Mouse (Mus musculus) spleen, adult 2 months (tissue): ENCODE results near the gene Mpig6b. TPM values are rescaled to one million over a fixed set of nuclear protein-coding genes. Genes with fewer than 3 reads are reported as not detected.

ENCODE experiments used
- DNase-seq, 2 experiments: peaks; one replicate each; pipeline versions ENCODE4 v3.0.0 to v3.0.0-alpha.2; 2012 to 2021; ENCODE audit warnings: low spot score in 2 of 2, low read depth in 1 of 2
- H3K27ac ChIP-seq: fragments of 200-500 bp; 2 replicates; pipeline ENCODE4 v1.5.1; 2012; ENCODE audit warnings: low read length, inconsistent platforms; ENCODE audit not compliant: insufficient read depth
- H3K27me3 ChIP-seq: fragments of 200-500 bp; 2 replicates; pipeline ENCODE4 v1.6.1; 2012; ENCODE audit warnings: mild to moderate bottlenecking, moderate library complexity, low read length, inconsistent platforms; ENCODE audit not compliant: control insufficient read depth, insufficient read depth
- H3K36me3 ChIP-seq: fragments of 200-500 bp; 2 replicates; pipeline ENCODE4 v1.6.1; 2012; ENCODE audit warnings: mild to moderate bottlenecking, low read length, inconsistent platforms; ENCODE audit not compliant: control insufficient read depth, insufficient read depth
- H3K4me1 ChIP-seq: fragments of 200-500 bp; 2 replicates; pipeline ENCODE4 v1.6.1; 2011; ENCODE audit warnings: inconsistent platforms; ENCODE audit not compliant: control insufficient read depth, insufficient read depth, insufficient read length
- H3K4me3 ChIP-seq: fragments of 200-500 bp; 2 replicates; pipeline ENCODE4 v1.5.1; 2011; ENCODE audit warnings: mild to moderate bottlenecking, inconsistent platforms; ENCODE audit not compliant: insufficient read depth, insufficient read length; ENCODE audit errors: extremely low read depth
- CTCF ChIP-seq: fragments of 200-500 bp; IDR thresholded peaks from 2 replicates; pipeline ENCODE4 v1.5.1; 2011; ENCODE audit warnings: mild to moderate bottlenecking, inconsistent platforms; ENCODE audit not compliant: insufficient read depth, insufficient read length, insufficient replicate concordance; ENCODE audit errors: extremely low read depth
- POLR2A ChIP-seq: fragments of 200-500 bp; IDR thresholded peaks from 2 replicates; pipeline ENCODE4 v1.6.1; 2011; ENCODE audit warnings: low read depth, low read length, inconsistent platforms
- WGBS: fragments of 180-500 bp; shearing (Covaris S2); methylation state at CpG from one replicate; pipeline ENCODE4 v1.1.7; 2018; 5-methylcytosine and 5-hydroxymethylcytosine counted together
- polyA plus RNA-seq: library from polyadenylated mRNA; depleted of rRNA; stranded (reverse); fragments of >200 nt; gene quantifications from 2 replicates; pipeline ENCODE4 v1.2.3, GENCODE M21; 2012

The Mpig6b gene
- polyA plus RNA-seq, 1 experiment: 4.8 TPM

DNA sequence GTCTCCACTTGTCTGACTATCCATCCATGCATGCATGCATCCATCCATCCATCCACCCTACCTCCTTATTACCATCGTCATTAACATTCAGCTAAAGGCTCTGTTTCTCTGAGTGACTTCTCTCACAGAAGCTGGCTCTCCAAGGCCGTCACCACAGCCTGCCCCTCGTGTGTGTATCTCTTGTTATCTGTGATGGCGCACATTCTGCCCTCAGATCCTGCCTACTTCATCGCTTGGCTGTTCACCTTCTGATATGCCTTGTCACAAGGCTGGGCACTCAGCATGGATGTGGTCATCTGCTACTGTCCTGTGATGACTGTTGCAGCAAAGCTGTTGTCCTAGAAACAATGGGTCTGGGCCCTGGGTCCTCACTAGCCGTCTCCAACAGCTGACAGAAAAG lies 38.8 kb upstream of the Mpig6b start:
- Histone ChIP-seq H3K27ac (no peak overlapping the region), H3K36me3 (peaks cover 23% of the 10 kb centered on the region), H3K4me1 (no peaks in the 10 kb centered on the region), H3K27me3 (no peaks in the 10 kb centered on the region), H3K4me3 (no peak overlapping the region)
- DNase-seq: no peak
- 79% methylated on average over 6 of the region's 6 CpGs for WGBS
- TF ChIP-seq CTCF (no peak), POLR2A (no peak)

- no peaks in the 10 kb centered on the region for H3K27me3 ChIP-seq
- DNase-seq: no peak
- 89% methylated on average over 7 of the region's 7 CpGs for WGBS
- no peak overlapping the region for H3K27ac ChIP-seq
- peaks cover 28% of the 10 kb centered on the region for H3K36me3 ChIP-seq
- H3K4me1 ChIP-seq: no peaks in the 10 kb centered on the region
- no peak overlapping the region for H3K4me3 ChIP-seq
- TF ChIP-seq POLR2A: no peak
- TF ChIP-seq CTCF: no peak
Observed at GRCm38 (mm10) chr17:35104079-35104478, 38.1 kb upstream of the Mpig6b start.

- Histone ChIP-seq H3K4me1 (no peaks in the 10 kb centered on the region), H3K27ac (no peak overlapping the region), H3K27me3 (no peaks in the 10 kb centered on the region), H3K36me3 (peaks cover 34% of the 10 kb centered on the region), H3K4me3 (no peak overlapping the region)
- WGBS: 69% methylated on average over 6 of the region's 6 CpGs
- TF ChIP-seq POLR2A (no peak), CTCF (no peak)
- no peak for DNase-seq
Observed at GRCm38 (mm10) chr17:35103221-35103690, 37.3 kb upstream of the Mpig6b start.

DNA sequence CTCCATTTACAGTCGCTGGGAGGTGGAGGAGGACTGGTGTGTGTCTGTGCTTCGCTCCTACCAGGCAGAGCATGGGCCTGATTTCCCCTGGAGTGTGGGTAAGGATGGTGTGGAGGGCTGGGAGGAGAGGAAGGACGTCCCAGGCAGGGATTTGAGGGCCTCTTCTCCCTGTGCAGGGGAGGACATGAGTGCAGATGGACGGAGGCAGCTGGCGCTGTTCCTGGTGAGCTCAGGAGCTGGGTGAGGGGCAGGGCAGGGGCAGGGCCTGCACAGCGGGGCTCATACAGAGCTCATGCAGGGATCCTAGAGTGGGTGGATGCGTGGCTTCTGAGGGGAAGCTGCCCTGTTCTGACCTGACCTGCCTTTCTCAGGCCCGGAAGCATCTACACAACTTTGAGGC lies 36.3 kb upstream of the Mpig6b start:
- H3K4me1 ChIP-seq: no peaks in the 10 kb centered on the region
- no peak overlapping the region for H3K27ac ChIP-seq
- no peak overlapping the region for H3K4me3 ChIP-seq
- WGBS: 88% methylated on average over 8 of the region's 8 CpGs
- peaks cover 36% of the 10 kb centered on the region for H3K36me3 ChIP-seq
- DNase-seq: no peak
- TF ChIP-seq POLR2A (no peak), CTCF (no peak)
- H3K27me3 ChIP-seq: no peaks in the 10 kb centered on the region

- Histone ChIP-seq H3K4me1 (no peaks in the 10 kb centered on the region), H3K4me3 (no peak overlapping the region), H3K27ac (no peak overlapping the region), H3K36me3 (peaks cover 46% of the 10 kb centered on the region), H3K27me3 (no peaks in the 10 kb centered on the region)
- no peak for DNase-seq
- WGBS: 94% methylated on average over 11 of the region's 11 CpGs
- TF ChIP-seq CTCF (no peak), POLR2A (no peak)
Observed at GRCm38 (mm10) chr17:35101161-35101560, 35.2 kb upstream of the Mpig6b start.

DNA sequence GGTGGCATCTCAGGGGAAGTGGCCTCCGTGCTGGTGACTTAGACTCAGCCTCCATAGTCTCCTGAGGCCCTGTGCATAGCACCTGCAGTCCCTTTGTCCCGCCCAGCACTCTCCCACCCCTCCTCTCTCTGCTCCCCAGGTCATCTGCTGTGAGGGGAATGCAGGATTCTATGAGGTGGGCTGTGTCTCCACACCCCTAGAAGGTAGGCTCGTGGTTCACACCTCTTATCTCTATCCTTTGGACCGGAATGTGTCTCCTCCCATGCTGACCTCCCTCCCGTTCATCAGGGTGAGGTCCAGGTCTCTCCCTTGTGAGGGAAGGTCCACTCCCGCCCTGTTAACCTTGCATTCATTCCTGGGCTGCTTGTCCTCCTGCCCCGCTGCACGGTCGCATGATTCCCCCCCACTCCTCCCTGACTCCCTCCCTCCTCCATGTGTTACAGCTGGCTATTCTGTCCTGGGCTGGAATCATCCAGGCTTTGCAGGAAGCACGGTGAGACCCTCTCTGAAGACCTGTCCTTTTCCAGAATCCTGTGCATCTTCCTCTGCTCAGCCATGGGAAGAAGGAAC lies 34.3 kb upstream of the Mpig6b start:
- H3K36me3 ChIP-seq: peaks cover 47% of the 10 kb centered on the region
- H3K4me1 ChIP-seq: no peaks in the 10 kb centered on the region
- DNase-seq: no peak
- TF ChIP-seq CTCF (no peak), POLR2A (no peak)
- no peaks in the 10 kb centered on the region for H3K27me3 ChIP-seq
- no peak overlapping the region for H3K4me3 ChIP-seq
- 88% methylated on average over 10 of the region's 10 CpGs for WGBS
- H3K27ac ChIP-seq: no peak overlapping the region

- H3K4me1 ChIP-seq: no peaks in the 10 kb centered on the region
- peaks cover 51% of the 10 kb centered on the region for H3K36me3 ChIP-seq
- 92% methylated on average over 12 of the region's 12 CpGs for WGBS
- no peak overlapping the region for H3K4me3 ChIP-seq
- no peak for TF ChIP-seq POLR2A
- H3K27ac ChIP-seq: no peak overlapping the region
- no peaks in the 10 kb centered on the region for H3K27me3 ChIP-seq
- no peak for DNase-seq
Observed at GRCm38 (mm10) chr17:35097164-35097655, 31.2 kb upstream of the Mpig6b start.
